Mouse (Mus musculus) left cerebral cortex, postnatal 10 days (tissue): ENCODE results near the gene Cldn14. TPM values are rescaled to one million over a fixed set of nuclear protein-coding genes. Genes with fewer than 3 reads are reported as not detected.
"Not testable (repeated sequence)": the region's sequence is repeated elsewhere in the genome, so short reads cannot be mapped to it uniquely, and the experiment has no call there.

Source experiments
- DNase-seq, 2 experiments: peaks; one replicate each; pipeline ENCODE4 v3.0.0; 2021 to 2022; ENCODE audit warnings: low spot score in 2 of 2, mixed read lengths in 1 of 2; ENCODE audit errors: extremely low spot score in 1 of 2
- intact Hi-C: fragments of 180-260 bp; cut with DNase I; formaldehyde crosslinking; loops from one replicate; pipeline ENCODE4 v1.15.1; 2025
- total RNA-seq, 2 experiments: library from RNA; stranded (reverse); gene quantifications; 2 replicates each; pipeline ENCODE4 v1.2.3; 2021

Gene Cldn14
- total RNA-seq, 2 experiments from 2014 or later, result 0.24 to 0.84 TPM

GRCm38 (mm10) chr16:94010633-94011032 lies 2.0 kb upstream of the Cldn14 start:
- intact Hi-C loops, result no loop called here

GRCm38 (mm10) chr16:94010156-94010555 lies 1.5 kb upstream of the Cldn14 start:
- DNase-seq, result no peak
- intact Hi-C loops, result no loop called here

More at GRCm38 (mm10) chr16:94010633-94011032, 2.0 kb upstream of the Cldn14 start:
- no peak for DNase-seq

GRCm38 (mm10) chr16:94009356-94009755 lies 719 bp upstream of the Cldn14 start:
- intact Hi-C loops, result no loop called here
- DNase-seq, result no peak

GRCm38 (mm10) chr16:94006706-94007665 lies 1.7 kb downstream of the Cldn14 start:
- DNase-seq, result no peak
- intact Hi-C loops, result no loop called here

GRCm38 (mm10) chr16:94003478-94003877 lies 5.2 kb downstream of the Cldn14 start:
- no peak for DNase-seq
- intact Hi-C loops, result no loop called here

GRCm38 (mm10) chr16:94001366-94001765 lies 7.3 kb downstream of the Cldn14 start:
- intact Hi-C loops, result no loop called here
- DNase-seq, result no peak

- no peak for DNase-seq
- intact Hi-C loops, result no loop called here
Measured at GRCm38 (mm10) chr16:93998895-93999294, 9.7 kb downstream of the Cldn14 start.

- DNase-seq, result peak; percentile 7 to 40
- intact Hi-C loops, result no loop called here
Measured at GRCm38 (mm10) chr16:93983576-93983975, 25.1 kb downstream of the Cldn14 start.

- DNase-seq, result no peak
- intact Hi-C loops, result no loop called here
Measured at GRCm38 (mm10) chr16:93982341-93982740, 26.3 kb downstream of the Cldn14 start.

GRCm38 (mm10) chr16:93981190-93981841 lies 27.3 kb downstream of the Cldn14 start:
- DNase-seq, result no peak
- intact Hi-C loops, result no loop called here

GRCm38 (mm10) chr16:93980338-93980737 lies 28.3 kb downstream of the Cldn14 start:
- intact Hi-C loops, result not testable (repeated sequence)

GRCm38 (mm10) chr16:93979316-93979715 lies 29.3 kb downstream of the Cldn14 start:
- no peak for DNase-seq
- intact Hi-C loops, result no loop called here

More at GRCm38 (mm10) chr16:93980338-93980737, 28.3 kb downstream of the Cldn14 start:
- not testable (repeated sequence) for DNase-seq

- DNase-seq, result no peak
- intact Hi-C loops, result no loop called here
Measured at GRCm38 (mm10) chr16:93977587-93977986, 31.1 kb downstream of the Cldn14 start.

GRCm38 (mm10) chr16:93976907-93977306 lies 31.7 kb downstream of the Cldn14 start:
- intact Hi-C loops, result no loop called here
- no peak for DNase-seq

- DNase-seq, result no peak
- intact Hi-C loops, result no loop called here
Measured at GRCm38 (mm10) chr16:93975430-93975829, 33.2 kb downstream of the Cldn14 start.

- no peak for DNase-seq
- intact Hi-C loops, result no loop called here
Measured at GRCm38 (mm10) chr16:93974278-93974677, 34.4 kb downstream of the Cldn14 start.

- no peak for DNase-seq
Measured at GRCm38 (mm10) chr16:93973554-93973953, 35.1 kb downstream of the Cldn14 start.

GRCm38 (mm10) chr16:93973123-93973522 lies 35.5 kb downstream of the Cldn14 start:
- DNase-seq, result no peak
- intact Hi-C loops, result no loop called here

More at GRCm38 (mm10) chr16:93973554-93973953, 35.1 kb downstream of the Cldn14 start:
- intact Hi-C loops, result no loop called here

GRCm38 (mm10) chr16:93971046-93971445 lies 37.6 kb downstream of the Cldn14 start:
- no peak for DNase-seq
- intact Hi-C loops, result no loop called here

GRCm38 (mm10) chr16:93967893-93968292 lies 40.7 kb downstream of the Cldn14 start:
- intact Hi-C loops, result no loop called here
- DNase-seq, result no peak
